Comparison of ENCODE assay signal across 12 mouse cellular contexts in the genomic region with DNA sequence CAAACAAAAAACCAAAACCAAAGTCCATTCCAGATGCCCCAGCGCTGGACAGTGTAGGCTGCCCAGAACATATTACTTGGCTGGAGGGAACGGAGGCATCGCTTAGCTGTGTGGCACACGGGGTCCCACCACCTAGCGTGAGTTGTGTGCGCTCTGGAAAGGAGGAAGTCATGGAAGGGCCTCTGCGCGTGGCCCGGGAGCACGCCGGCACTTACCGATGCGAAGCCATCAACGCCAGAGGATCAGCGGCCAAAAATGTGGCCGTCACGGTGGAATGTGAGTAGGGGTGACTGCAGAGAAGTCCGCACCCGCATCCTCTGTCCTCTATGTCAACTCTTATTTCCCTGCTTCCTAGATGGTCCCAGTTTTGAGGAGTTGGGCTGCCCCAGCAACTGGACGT. TPM values are rescaled to one million over a fixed set of nuclear protein-coding genes. Genes with fewer than 3 reads are reported as not detected.
A peak's percentile ranks its signal among the peaks of the same experiment; 100 is the strongest.
DNase-seq lines count a peak whose midpoint lies in the region; ATAC-seq lines count a peak whose summit lies in the region.
"Had no signal": no experiment of that assay in that cellular context is flagged by ENCODE, and none has a peak within 500 bp of the region (broad histone marks: within the 10 kb centered on the region; RNA-seq: fewer than 3 reads in every experiment).

No protein-coding gene starts in this region.

- intact Hi-C loops in heart, postnatal 14 days (cut with DNase I): loop anchor here (2.0 kb wide), 1 partner anchor 37 kb away; a partner anchor contains a TSS

- H3K27me3 ChIP-seq in heart, embryonic 14.5 days (ENCODE audit: control insufficient read depth, insufficient read depth, low read length): peaks cover 75% of the 10 kb centered on the region
- H3K27me3 ChIP-seq in lung, embryonic 15.5 days: peaks cover 85% of the 10 kb centered on the region
- H3K27me3 ChIP-seq in hindbrain, embryonic 14.5 days (ENCODE audit: control insufficient read depth, insufficient read depth, low read length): peaks cover 91% of the 10 kb centered on the region
- peaks cover 71% of the 10 kb centered on the region for H3K27me3 ChIP-seq in neural tube, embryonic 14.5 days (ENCODE audit: control insufficient read depth, insufficient read depth, low read length)

- no peak overlapping the region for H3K27ac ChIP-seq in heart, embryonic 14.5 days (replicated peaks in 1 of 2; ENCODE audit: control insufficient read depth in 1 of 2, insufficient read depth in 1 of 2, low read depth in 2 of 2, low read length in 2 of 2)
- no peak overlapping the region for H3K27ac ChIP-seq in lung, embryonic 15.5 days
- H3K27ac ChIP-seq in hindbrain, embryonic 14.5 days: no peak overlapping the region
- H3K27ac ChIP-seq in neural tube, embryonic 14.5 days (ENCODE audit: low read depth, low read length): no peak overlapping the region
- H3K27ac ChIP-seq: kidney, postnatal 0 days; liver, embryonic 15.5 days had no signal

- H3K4me1 ChIP-seq in heart, embryonic 14.5 days (ENCODE audit: control insufficient read depth in 2 of 2, insufficient read depth in 2 of 2, low read length in 2 of 2): peaks cover 26 to 42% of the 10 kb centered on the region in 2 experiments
- peaks cover 57% of the 10 kb centered on the region for H3K4me1 ChIP-seq in lung, embryonic 15.5 days
- peaks cover 45% of the 10 kb centered on the region for H3K4me1 ChIP-seq in hindbrain, embryonic 14.5 days (replicated peaks; ENCODE audit: control insufficient read depth, insufficient read depth, low read length)
- peaks cover 25% of the 10 kb centered on the region for H3K4me1 ChIP-seq in neural tube, embryonic 14.5 days (ENCODE audit: control insufficient read depth, insufficient read depth, low read length)

- peaks cover 3% of the 10 kb centered on the region; the same call in 1 of the 2 replicates for H3K9me3 ChIP-seq in heart, embryonic 14.5 days (ENCODE audit: control insufficient read depth, low read length)
- no peaks in the 10 kb centered on the region for H3K9me3 ChIP-seq in lung, embryonic 15.5 days
- H3K9me3 ChIP-seq in hindbrain, embryonic 14.5 days (ENCODE audit: control insufficient read depth, low read length): no peaks in the 10 kb centered on the region
- no peaks in the 10 kb centered on the region for H3K9me3 ChIP-seq in neural tube, embryonic 14.5 days (ENCODE audit: control insufficient read depth, low read length)
- H3K9me3 ChIP-seq: liver, embryonic 15.5 days had no signal

- peak overlapping the region; percentile 71; the same call in 1 of the 2 replicates for H3K4me2 ChIP-seq in heart, embryonic 14.5 days (ENCODE audit: low read length)
- H3K4me2 ChIP-seq in lung, embryonic 15.5 days: peak overlapping the region; percentile 76; the same call in 1 of the 2 replicates
- peak overlapping the region; percentile 76 for H3K4me2 ChIP-seq in hindbrain, embryonic 14.5 days (replicated peaks)
- H3K4me2 ChIP-seq in neural tube, embryonic 14.5 days (ENCODE audit: low read depth, low read length): peak overlapping the region; percentile 57; the same call in 1 of the 2 replicates

- ATAC-seq in heart, embryonic 14.5 days (ENCODE audit: insufficient number of reproducible peaks, insufficient read depth, low FRiP score, low read depth): no peak
- no peak for ATAC-seq in lung, embryonic 15.5 days (ENCODE audit: borderline replicate concordance, extremely low read depth, low FRiP score, low TSS enrichment)
- ATAC-seq in hindbrain, embryonic 14.5 days (ENCODE audit: low FRiP score): no peak
- no peak for ATAC-seq in neural tube, embryonic 14.5 days (ENCODE audit: low read depth)

- H3K36me3 ChIP-seq in heart, embryonic 14.5 days (ENCODE audit: control insufficient read depth, insufficient read depth, low read length): no peaks in the 10 kb centered on the region
- H3K36me3 ChIP-seq in lung, embryonic 15.5 days: no peaks in the 10 kb centered on the region
- H3K36me3 ChIP-seq in hindbrain, embryonic 14.5 days (replicated peaks; ENCODE audit: control insufficient read depth, insufficient read depth): no peaks in the 10 kb centered on the region
- H3K36me3 ChIP-seq in neural tube, embryonic 14.5 days (ENCODE audit: control insufficient read depth, insufficient read depth, low read length): no peaks in the 10 kb centered on the region
- H3K36me3 ChIP-seq: liver, embryonic 15.5 days had no signal

- WGBS in heart, embryonic 14.5 days: 6% methylated on average over 20 of the region's 20 CpGs
- 10% methylated on average over 20 of the region's 20 CpGs for WGBS in lung, embryonic 15.5 days
- 7% methylated on average over 20 of the region's 20 CpGs for WGBS in hindbrain, embryonic 14.5 days
- WGBS in neural tube, embryonic 14.5 days: 6% methylated on average over 20 of the region's 20 CpGs

- DNase-seq in heart, postnatal 14 days: no peak
- no peak for DNase-seq in lung, postnatal 36 days
- no peak for DNase-seq in hindbrain, embryonic 14.5 days (ENCODE audit: low spot score)
- DNase-seq in spleen, postnatal 10 days (ENCODE audit: low spot score in 2 of 2): no peak
- DNase-seq in lung, adult 18-20 months: no peak
- DNase-seq: cerebellum, postnatal 10 days; gastrocnemius, postnatal 25 days had no signal

- no peak overlapping the region for H3K9ac ChIP-seq in heart, embryonic 14.5 days (ENCODE audit: low read length)
- no peak overlapping the region for H3K9ac ChIP-seq in lung, embryonic 15.5 days
- no peak overlapping the region for H3K9ac ChIP-seq in hindbrain, embryonic 14.5 days
- no peak overlapping the region for H3K9ac ChIP-seq in neural tube, embryonic 14.5 days (replicated peaks; ENCODE audit: low read depth, low read length)
- H3K9ac ChIP-seq: liver, embryonic 15.5 days had no signal

- H3K4me3 ChIP-seq in heart, embryonic 14.5 days (ENCODE audit: control insufficient read depth in 1 of 2, insufficient read depth in 1 of 2, low read depth in 1 of 2, low read length in 2 of 2): peak overlapping the region in 1 of 2 experiments; percentile 36; a peak in 1 of 4 replicates
- 0 out of 2 replicates have a peak overlapping the region, but pooled peaks have one; percentile 39 for H3K4me3 ChIP-seq in lung, embryonic 15.5 days
- peak overlapping the region; percentile 46 for H3K4me3 ChIP-seq in hindbrain, embryonic 14.5 days (replicated peaks; ENCODE audit: low read length)
- H3K4me3 ChIP-seq in neural tube, embryonic 14.5 days (ENCODE audit: low read depth, low read length): no peak overlapping the region; the same call in 1 of the 2 replicates

RNA-seq across cellular contexts. Expression of a gene that starts 4.3 kb away (rescaled TPM):
- polyA plus RNA-seq in heart, embryonic 14.5 days (2014; fragmentation: Nextera tagmentation; extraction: Ambion mirVana): 0.08 TPM in 1 of 2 replicates, not detected in the other
- under 1 TPM in 1 of 2 experiments, not detected in 1; 0.12 TPM for total RNA-seq in heart, postnatal 14 days (2021)
- 0.17 and 0.23 TPM in 2 replicates for polyA plus RNA-seq in lung, embryonic 15.5 days (2015; fragmentation: Nextera tagmentation; extraction: Ambion mirVana)
- 1.6 and 1.9 TPM in 2 replicates for polyA plus RNA-seq in hindbrain, embryonic 14.5 days (2014; fragmentation: Nextera tagmentation; extraction: Ambion mirVana)
- polyA plus RNA-seq in neural tube, embryonic 14.5 days (2014; fragmentation: Nextera tagmentation; extraction: Ambion mirVana): 1.3 and 1.6 TPM in 2 replicates
- total RNA-seq: gastrocnemius, postnatal 25 days had no signal

RNA-seq across cellular contexts. Expression of a gene that starts 7.0 kb away (rescaled TPM):
- polyA plus RNA-seq in heart, embryonic 14.5 days (2014; fragmentation: Nextera tagmentation; extraction: Ambion mirVana): 1.3 and 1.9 TPM in 2 replicates
- under 1 TPM; 0.37 to 0.38 TPM for total RNA-seq in heart, postnatal 14 days (2021)
- 2.4 and 2.9 TPM in 2 replicates for polyA plus RNA-seq in lung, embryonic 15.5 days (2015; fragmentation: Nextera tagmentation; extraction: Ambion mirVana)
- polyA plus RNA-seq in hindbrain, embryonic 14.5 days (2014; fragmentation: Nextera tagmentation; extraction: Ambion mirVana): 0.31 TPM in 1 of 2 replicates, not detected in the other
- 0.27 TPM in 1 of 2 replicates, not detected in the other for polyA plus RNA-seq in neural tube, embryonic 14.5 days (2014; fragmentation: Nextera tagmentation; extraction: Ambion mirVana)

RNA-seq across cellular contexts. Expression of a gene that starts 20.4 kb away (rescaled TPM):
- polyA plus RNA-seq in heart, embryonic 14.5 days (2014; fragmentation: Nextera tagmentation; extraction: Ambion mirVana): 13.9 and 14.4 TPM in 2 replicates
- 10 to 100 TPM in 1 of 2 experiments, 1 to 10 TPM in 1; 8.5 to 10.1 TPM for total RNA-seq in heart, postnatal 14 days (2021)
- polyA plus RNA-seq in lung, embryonic 15.5 days (2015; fragmentation: Nextera tagmentation; extraction: Ambion mirVana): 55.1 and 57.5 TPM in 2 replicates
- polyA plus RNA-seq in hindbrain, embryonic 14.5 days (2014; fragmentation: Nextera tagmentation; extraction: Ambion mirVana): 3.6 and 3.8 TPM in 2 replicates
- 1.4 and 3.6 TPM in 2 replicates for polyA plus RNA-seq in neural tube, embryonic 14.5 days (2014; fragmentation: Nextera tagmentation; extraction: Ambion mirVana)

RNA-seq across cellular contexts. Expression of a gene that starts 30.7 kb away (rescaled TPM):
- 1.1 TPM in 1 of 2 replicates, not detected in the other for polyA plus RNA-seq in heart, embryonic 14.5 days (2014; fragmentation: Nextera tagmentation; extraction: Ambion mirVana)
- total RNA-seq in heart, postnatal 14 days (2021): not detected
- 0.76 and 2.1 TPM in 2 replicates for polyA plus RNA-seq in lung, embryonic 15.5 days (2015; fragmentation: Nextera tagmentation; extraction: Ambion mirVana)
- 1.0 and 2.0 TPM in 2 replicates for polyA plus RNA-seq in hindbrain, embryonic 14.5 days (2014; fragmentation: Nextera tagmentation; extraction: Ambion mirVana)
- 1.2 and 2.7 TPM in 2 replicates for polyA plus RNA-seq in neural tube, embryonic 14.5 days (2014; fragmentation: Nextera tagmentation; extraction: Ambion mirVana)
- total RNA-seq: gastrocnemius, postnatal 25 days had no signal

RNA-seq across cellular contexts. Expression of a gene that starts 33.6 kb away (rescaled TPM):
- 151 and 160 TPM in 2 replicates for polyA plus RNA-seq in heart, embryonic 14.5 days (2014; fragmentation: Nextera tagmentation; extraction: Ambion mirVana)
- 100 to 1,000 TPM; 116 to 123 TPM for total RNA-seq in heart, postnatal 14 days (2021)
- polyA plus RNA-seq in lung, embryonic 15.5 days (2015; fragmentation: Nextera tagmentation; extraction: Ambion mirVana): 157 and 160 TPM in 2 replicates
- polyA plus RNA-seq in hindbrain, embryonic 14.5 days (2014; fragmentation: Nextera tagmentation; extraction: Ambion mirVana): 97.3 and 102 TPM in 2 replicates
- 103 and 115 TPM in 2 replicates for polyA plus RNA-seq in neural tube, embryonic 14.5 days (2014; fragmentation: Nextera tagmentation; extraction: Ambion mirVana)
